ENCODE assay signal across 20 mouse cellular contexts in genomic region chrX:166694219-166694618, GRCm38 (mm10).
DNase-seq lines count a peak whose midpoint lies in the region; ATAC-seq lines count a peak whose summit lies in the region.
"Had no signal": no experiment of that assay in that cellular context is flagged by ENCODE, and none has a peak within 500 bp of the region (broad histone marks: within the 10 kb centered on the region; RNA-seq: fewer than 3 reads in every experiment).

No protein-coding gene starts in this region.

- no peak overlapping the region for H3K4me2 ChIP-seq in forebrain, embryonic 13.5 days

- peak; percentile 72 for ATAC-seq in common myeloid progenitor, adult 5-6 weeks (replicated peaks; ENCODE audit: low read depth, poor library complexity, severe bottlenecking)
- no peak for ATAC-seq in forebrain, embryonic 13.5 days
- ATAC-seq: activated CD4-positive, CD25-positive, alpha-beta regulatory T cell, adult 4 months; CD4-positive, CD25-positive, alpha-beta regulatory T cell, adult 4 months; Patski had no signal

- WGBS in forebrain, embryonic 13.5 days: 92% methylated on average over 3 of the region's 3 CpGs

- no peak overlapping the region for H3K9ac ChIP-seq in forebrain, embryonic 13.5 days

- H3K27me3 ChIP-seq in forebrain, embryonic 13.5 days: no peaks in the 10 kb centered on the region
- H3K27me3 ChIP-seq: CH12.LX had no signal

- DNase-seq in 416B (ENCODE audit: low read depth): peak; percentile 55
- no peak for DNase-seq in kidney, adult 8-10 months
- DNase-seq: adrenal gland, adult 2 months; adrenal gland, adult 8-10 months; adrenal gland, postnatal 10 days; adrenal gland, postnatal 14 days; adrenal gland, postnatal 25 days; adrenal gland, postnatal 36 days; B cell, adult 2 months; cerebellum, adult 11 months; cerebellum, adult 11-12 months; cerebellum, adult 18-20 months; cerebellum, adult 2 months had no signal

- no peak overlapping the region for H3K4me3 ChIP-seq in forebrain, embryonic 13.5 days

- H3K27ac ChIP-seq in forebrain, embryonic 13.5 days: no peak overlapping the region

- H3K36me3 ChIP-seq in forebrain, embryonic 13.5 days (ENCODE audit: poor library complexity, severe bottlenecking): no peaks in the 10 kb centered on the region
- H3K36me3 ChIP-seq: G1E had no signal

- H3K9me3 ChIP-seq in forebrain, embryonic 13.5 days (replicated peaks): no peaks in the 10 kb centered on the region
- H3K9me3 ChIP-seq: G1E had no signal

- H3K4me1 ChIP-seq in forebrain, embryonic 13.5 days: no peaks in the 10 kb centered on the region
